Mouse (Mus musculus): ENCODE results near the gene Tmem8b.

Gene Tmem8b

DNA sequence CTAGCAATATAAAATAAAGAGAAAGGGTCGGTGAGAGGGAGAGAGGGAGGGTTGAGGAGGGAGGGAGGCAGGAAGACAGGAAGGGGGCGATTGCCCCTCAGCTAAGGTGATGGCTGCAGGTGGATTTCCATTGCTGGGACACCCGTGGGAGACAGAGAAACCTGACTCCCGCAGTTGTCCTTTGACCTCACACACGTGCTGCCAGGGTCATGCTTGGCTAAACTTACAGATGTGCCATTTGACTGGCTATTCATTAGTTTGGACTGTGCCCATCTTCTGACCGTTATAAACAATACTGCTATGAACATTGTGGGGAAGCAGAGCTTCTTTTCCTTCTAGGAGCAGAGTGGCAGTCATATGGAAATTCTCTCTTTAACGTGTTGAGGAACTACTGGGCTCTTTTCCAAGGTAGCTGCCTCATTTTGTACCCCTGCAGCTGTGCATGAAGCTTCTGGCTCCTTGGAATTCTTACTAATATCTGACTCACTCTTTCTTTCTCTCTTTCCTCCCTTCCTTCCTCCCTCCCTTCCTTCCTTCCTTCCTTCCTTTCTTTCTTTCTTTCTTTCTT lies 45.0 kb downstream of the Tmem8b start:
- no peak for DNase-seq (ENCODE audit: low spot score in 2 of 2)

DNA sequence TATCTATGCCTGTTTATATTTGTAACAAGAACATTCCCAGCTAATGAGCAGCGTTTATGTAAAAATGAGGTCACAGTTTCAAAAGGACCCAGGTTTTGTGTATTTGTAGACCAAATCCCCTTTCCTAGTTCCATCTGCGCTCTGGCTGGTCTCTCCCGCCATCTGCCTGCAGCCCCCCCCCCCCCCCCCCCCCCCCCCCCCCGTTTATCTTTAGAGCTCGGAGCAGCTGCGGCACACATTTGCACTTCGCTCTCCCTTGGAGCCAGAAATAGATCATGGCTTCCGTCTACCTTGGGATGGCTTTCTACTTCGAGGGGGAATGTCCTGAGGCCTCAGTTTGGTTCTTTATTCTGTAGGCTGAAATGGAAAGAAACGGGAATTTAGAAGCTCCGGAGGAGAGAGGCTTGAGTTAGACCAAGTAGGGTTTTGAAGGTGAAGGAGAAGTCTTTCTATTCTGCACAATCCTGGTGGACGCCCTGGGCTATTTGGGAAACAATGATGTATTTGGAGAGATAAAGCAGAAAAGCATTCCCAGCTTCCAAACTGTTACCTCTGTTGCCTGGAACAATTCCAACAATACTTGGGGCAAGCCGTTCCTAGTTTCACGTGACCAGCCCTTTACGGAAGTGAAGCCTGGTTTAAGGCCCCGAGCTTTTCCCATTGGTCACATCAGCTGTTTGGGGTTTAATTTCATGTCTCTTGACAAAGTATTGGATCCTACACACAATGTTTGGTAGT lies 51.9 kb downstream of the Tmem8b start:
- no peak for DNase-seq (ENCODE audit: low spot score in 2 of 2)

DNA sequence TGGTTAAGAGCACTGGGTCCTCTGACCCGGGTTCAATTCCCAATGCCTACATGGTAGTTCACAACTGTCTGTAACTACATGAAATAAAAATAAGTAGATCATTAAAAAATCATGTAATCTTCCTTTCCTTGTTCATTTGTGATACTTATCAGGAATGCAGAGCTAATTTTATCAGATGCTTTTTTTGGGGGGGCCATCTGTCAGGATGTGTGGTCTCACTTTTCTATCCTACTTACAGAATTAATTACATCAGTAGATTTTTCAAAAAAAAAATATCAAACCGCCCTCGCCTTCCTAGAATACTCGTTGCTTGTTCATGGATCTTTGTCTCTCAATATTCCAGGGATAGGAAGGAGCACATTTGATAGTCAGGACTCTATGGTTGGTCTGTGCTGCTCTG lies 53.4 kb downstream of the Tmem8b start:
- DNase-seq (ENCODE audit: low spot score in 2 of 2), result no peak

DNA sequence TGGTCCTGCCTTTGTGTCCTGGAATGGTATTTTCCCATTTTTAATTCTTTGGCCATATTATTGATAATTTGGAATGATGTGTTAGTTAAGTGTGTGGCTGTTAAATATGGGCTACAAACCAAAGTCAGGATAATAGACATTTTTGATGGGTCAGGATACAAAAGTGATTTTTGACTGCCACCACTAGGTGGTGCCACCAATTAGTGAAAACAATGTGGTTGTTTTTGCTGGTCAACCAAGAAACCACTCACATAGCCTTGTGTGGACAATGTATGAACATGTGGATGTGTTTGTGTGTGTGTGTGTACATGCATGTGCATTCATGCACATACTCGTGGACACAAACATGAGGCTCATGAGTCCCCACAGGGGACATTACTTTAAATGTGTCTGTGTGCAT lies 56.0 kb downstream of the Tmem8b start:
- no peak for DNase-seq (ENCODE audit: low spot score in 2 of 2)

DNA sequence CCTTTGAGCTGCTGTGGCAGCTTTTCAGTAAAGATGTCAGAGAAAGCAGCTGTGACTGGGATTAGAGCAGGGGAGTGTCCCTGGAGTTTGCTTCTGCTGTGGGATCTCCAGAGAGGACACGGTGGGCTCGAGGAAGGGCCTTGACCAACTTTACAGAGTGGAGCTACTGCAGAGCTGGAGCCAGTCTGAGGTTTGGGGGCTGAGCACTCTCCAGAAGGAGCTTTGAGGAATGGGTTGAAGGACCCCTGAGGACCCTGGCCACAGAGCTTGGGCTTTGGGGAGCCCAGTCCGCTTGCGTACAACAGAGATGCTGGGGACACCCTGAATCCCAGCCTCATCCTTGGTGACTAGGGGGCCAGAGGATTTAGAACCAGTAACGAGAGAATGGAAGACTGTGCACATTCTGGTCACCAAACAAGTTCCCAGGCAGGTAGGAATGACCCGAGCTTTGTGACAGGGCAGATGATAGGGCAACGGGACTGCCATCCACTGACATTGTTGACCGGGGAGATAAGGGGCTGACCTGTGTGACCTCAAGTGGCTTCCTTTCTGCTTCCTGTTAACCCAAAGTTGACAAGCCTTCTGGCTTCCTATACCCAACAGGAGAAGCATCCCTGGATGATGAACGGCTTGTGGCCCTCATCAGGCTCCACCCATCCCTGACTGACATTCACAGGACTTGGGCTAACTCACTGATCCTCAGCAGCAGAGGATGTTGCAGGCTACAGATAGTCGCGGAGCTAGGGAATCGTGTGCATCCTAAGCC lies 57.6 kb downstream of the Tmem8b start:
- no peak for DNase-seq (ENCODE audit: low spot score in 2 of 2)

DNA sequence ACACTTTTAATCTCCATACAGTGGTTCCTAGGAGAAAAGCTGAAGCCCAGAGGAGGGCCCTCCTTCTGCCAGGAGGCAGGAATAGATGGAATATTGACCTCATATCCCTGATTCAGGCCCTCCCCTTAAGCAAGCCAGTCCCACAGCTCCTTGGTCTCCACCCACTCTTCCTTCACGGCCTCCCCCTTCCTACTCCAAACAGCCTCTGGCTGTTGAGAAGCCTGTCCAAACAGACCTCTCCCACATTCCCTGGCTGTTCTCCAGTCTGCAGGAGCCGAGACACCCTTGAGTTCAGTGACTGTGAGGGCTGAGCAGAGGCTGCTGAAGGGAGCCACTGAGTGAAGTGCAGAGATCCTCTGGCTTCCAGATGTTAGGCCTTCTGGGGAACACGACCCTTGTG lies 58.2 kb downstream of the Tmem8b start, which contains the start of gene Hrct1:
TSS of gene Hrct1 (plus strand) at position 194 of the 400 bp plus-strand sequence.
- peak in 1 of 2 experiments; percentile 36 for DNase-seq (ENCODE audit: low spot score in 2 of 2)

DNA sequence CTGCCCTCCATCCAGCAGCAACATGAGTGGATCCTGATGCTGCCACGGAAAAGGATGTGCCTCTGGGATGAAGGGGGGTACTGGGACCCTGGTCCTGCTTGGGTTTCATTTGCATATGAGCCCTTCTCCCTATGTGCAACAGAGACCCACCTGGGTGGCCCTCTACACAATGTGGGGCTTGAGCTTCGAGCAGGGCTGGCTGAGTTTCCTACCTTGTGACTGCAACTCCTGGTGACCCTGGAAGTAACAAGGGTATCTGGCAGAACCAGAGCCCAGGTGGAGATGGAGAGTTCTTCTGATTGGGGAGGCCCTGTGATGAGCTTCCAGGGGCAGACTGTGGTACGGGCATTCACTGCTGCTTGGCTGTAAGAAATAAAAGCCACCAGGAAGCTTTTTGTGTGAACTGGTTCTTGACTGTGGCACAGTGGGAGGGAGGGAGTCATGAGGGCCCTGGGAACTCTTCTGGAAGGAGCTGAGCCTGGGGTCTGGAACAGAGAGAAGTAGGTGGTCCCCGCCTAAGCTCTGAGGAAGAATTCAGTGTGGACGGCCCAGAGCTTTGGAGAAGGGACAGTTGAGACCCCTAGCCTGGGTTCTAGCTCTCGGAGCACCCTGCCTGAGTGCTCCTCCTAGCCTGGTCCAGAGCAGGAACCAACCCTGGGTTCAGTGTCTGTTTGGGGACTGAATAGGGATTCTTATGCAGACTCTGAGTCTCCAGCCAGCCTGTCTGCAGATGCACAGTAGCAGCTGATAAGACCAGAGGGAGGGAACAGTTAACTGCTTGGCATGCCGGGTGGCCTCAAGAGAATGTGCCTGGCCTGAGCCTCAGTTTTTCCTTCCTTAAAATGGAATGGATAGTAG lies 59.2 kb downstream of the Tmem8b start:
- no peak for DNase-seq (ENCODE audit: low spot score in 2 of 2)

DNA sequence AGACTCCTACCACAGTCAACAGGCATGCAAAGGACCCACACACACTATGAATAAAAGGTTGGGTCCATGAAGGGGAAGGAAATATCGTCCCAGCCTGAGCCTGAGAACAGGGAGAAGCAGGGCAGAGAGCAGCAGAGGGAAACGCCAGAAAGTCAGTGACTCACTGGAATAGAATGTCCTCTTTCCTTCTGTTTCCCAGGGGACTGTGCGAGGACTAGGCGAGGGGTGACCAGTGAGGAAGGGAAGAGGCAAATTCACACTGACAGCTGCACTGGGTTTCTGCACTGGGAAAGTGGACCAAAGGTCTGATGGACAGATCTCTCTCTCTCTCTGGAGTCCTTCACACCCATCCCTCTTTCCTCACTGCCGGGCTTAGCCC lies 59.8 kb downstream of the Tmem8b start:
- DNase-seq (ENCODE audit: low spot score in 2 of 2), result no peak

DNA sequence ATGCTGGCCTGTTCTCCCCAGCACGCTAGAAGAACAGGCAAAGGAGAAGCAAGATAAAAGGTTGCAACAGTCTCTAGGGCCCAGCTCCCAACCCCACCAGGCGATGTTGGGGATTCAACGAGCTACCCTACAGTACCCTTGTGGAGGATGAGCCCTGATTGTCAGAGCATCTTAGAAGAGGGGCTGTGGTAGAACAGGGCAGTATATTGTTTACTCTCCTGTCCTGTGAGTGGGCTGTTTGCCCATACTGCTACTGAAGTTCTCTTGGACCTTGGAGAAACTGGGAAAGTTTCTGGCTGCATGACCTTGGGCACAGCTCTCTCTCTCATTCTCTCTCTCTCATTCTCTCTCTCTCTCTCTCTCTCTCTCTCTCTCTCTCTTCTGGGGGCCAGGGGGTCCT lies 60.4 kb downstream of the Tmem8b start:
- no peak for DNase-seq (ENCODE audit: low spot score in 2 of 2)

DNA sequence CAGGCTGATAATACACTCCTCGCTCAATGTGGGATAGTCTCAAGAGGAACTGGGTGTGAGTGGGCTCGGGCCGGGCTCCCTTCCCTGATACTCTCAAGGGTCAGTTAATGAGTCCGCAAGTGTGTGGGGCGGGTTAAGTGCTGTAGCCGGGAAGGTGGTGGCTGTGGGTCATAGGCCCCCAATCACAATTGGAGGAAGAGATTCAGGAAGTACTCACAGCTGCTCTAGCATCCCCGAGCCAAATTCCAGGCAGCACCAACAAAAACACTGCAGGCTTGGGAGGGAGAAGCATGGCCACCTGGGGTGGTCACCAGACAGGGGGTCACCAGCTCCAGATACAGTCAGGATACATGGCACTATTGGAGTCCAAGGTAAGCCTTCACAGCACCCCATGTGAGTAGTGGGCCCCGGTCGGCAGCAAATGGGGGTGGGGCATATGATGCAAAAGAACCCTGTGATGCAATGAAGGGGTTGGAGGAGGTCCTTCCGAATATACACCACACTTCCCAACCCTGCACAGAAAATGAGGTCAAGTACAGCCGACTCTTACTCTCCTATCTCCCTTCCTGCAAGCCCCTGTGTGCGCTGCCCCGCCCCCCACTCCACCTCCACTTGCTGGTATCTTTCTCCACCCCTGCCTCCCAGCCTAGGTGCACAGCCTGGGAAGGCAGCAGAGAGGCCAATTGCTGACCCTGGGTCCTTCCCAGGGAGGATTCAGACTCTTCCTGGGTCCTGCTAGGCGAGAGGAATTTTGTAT lies 61.2 kb downstream of the Tmem8b start, which contains the start of gene Spaar:
TSS of gene Spaar (plus strand) at position 241 of the 757 bp plus-strand sequence.
- no peak for DNase-seq (ENCODE audit: low spot score in 2 of 2)

DNA sequence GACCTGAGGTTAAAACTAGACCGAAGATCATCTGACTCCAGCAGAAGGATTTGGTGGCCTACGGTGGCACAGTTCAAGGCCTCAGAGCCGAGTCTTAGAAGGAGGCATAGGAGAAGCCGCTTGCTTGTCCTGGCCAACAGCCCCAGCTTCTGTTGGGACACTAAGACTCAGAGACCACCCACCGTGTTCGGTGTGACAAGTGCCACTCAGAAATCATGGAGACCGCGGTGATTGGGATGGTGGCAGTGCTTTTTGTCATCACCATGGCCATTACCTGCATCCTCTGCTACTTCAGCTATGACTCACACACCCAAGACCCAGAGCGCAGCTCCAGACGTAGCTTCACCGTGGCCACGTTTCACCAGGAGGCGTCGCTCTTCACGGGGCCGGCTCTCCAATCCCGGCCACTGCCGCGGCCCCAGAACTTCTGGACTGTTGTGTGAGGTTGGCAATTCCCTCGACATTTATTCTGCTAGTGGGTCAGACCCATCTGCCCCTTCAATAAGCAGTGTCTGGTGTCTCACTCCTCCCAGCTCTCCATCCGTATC lies 62.1 kb downstream of the Tmem8b start:
- no peak for DNase-seq (ENCODE audit: low spot score in 2 of 2)

DNA sequence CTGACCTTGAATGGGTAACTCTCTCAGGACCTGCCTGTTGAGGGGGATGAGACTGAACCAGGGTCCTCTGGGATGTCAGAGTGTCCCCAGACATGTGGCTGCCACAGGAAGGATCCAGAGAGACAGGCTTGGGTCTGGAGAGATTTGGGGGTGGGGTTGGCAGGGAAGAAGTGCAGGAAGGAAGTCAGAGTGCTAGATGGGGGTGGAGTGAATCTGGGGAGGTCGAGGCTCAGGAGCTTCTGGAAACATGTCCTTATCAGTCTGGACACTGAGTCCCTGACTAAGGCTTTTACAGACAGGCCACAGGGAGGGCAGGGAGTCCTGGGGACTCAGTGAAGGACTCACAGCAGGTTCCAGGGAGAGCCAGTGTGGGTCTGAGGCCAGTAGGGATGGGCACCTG lies 63.4 kb downstream of the Tmem8b start:
- no peak for DNase-seq (ENCODE audit: low spot score in 2 of 2)

DNA sequence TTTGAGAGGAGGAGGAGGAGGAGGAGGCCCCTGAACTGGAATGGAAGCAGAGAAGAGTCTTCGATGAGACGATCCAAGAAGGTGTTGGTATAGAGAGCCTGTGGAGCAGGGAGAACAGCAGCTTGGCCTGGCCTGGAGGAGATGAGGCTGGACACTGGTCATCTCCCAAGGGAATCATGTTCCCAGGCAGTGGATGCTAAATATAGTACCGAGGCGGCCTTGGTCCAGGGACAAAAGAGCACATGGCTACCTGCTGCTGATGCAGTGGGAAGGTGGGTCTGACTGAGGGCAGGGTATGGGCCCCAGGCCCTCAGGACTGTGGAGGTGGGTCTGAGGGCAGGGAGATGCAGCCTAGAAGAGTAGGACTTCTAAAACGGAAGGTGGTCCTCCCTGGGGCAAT lies 64.4 kb downstream of the Tmem8b start:
- no peak for DNase-seq (ENCODE audit: low spot score in 2 of 2)

DNA sequence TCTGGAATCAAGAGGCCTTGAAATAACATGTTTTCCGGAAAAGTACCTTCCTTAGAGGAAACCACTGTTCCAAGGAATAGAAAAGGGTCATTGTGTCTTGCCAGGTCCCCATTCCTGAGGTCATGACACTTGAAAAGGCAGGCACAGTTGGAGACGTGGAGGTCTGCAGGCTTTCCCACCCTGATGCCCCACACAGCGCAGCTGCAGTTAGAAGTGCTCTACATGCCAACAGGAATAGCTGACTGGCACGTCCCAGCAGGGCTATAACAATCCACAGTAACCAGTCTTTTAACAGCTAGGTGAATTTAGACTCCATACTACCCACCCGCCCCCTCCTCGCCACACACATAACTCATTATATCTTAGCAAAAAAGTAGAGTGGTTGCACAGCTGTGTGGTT lies 68.4 kb downstream of the Tmem8b start:
- DNase-seq (ENCODE audit: low spot score in 2 of 2), result no peak

DNA sequence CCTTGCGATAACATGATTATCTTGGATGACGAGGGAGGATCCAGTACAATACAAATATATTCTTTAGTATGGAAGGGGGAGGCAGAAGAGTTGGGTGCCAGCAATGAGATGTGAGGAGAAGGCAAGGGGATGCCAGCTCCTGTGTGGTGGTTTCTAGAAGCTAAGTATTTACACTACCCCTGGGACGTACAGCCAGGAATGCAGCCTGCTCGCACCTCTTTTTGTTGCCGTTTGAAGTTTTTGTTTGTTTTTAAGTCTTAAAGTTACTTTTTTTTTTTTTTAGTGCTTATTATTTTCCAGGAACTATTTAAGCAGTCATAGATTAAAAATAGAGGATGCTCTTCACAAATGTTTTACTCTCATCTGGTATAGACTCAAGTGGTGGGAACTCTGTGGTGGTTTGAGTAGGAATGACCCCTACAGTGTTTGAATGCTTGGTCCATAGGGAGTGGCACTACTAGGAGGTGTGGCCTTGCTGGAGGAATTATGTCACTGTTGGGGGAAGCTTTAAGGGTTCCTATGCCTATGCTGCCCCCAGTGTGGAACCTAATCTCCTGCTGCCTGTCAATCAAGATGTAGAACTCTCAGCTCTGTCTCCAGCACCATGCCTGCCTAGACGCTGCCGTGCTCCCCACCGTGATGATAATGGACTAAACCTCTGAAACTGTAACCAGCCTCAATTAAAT lies 70.4 kb downstream of the Tmem8b start:
- no peak for DNase-seq (ENCODE audit: low spot score in 2 of 2)

DNA sequence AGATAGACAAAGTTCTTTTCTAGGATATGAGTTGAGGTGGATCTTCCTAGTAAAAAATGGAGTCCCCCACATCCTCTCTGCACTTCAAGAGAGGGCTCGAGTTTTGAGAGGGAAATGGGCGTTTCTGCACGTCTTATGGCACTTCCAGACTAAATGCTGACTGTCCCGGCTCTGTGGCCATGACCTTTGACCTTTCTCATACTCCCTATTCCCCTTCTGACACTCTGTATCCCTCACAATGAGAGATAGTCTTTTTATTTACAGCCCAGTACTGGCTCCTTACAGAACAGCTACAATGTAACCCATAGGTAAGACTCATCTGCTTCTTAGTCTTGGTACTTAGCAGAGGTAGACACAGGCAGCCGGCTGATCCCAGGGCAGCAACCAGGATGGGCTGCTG lies 72.8 kb downstream of the Tmem8b start:
- DNase-seq (ENCODE audit: low spot score in 2 of 2), result no peak
